Mouse (Mus musculus) spleen, adult 2 months (tissue): ENCODE results near the gene Ppp1ca.

Experiments used
- CTCF ChIP-seq: fragments of 200-500 bp; IDR thresholded peaks from 2 replicates; pipeline ENCODE4 v1.5.1; 2011; ENCODE audit warnings: mild to moderate bottlenecking, inconsistent platforms; ENCODE audit not compliant: insufficient read depth, insufficient read length, insufficient replicate concordance; ENCODE audit errors: extremely low read depth
- POLR2A ChIP-seq: fragments of 200-500 bp; IDR thresholded peaks from 2 replicates; pipeline ENCODE4 v1.6.1; 2011; ENCODE audit warnings: low read depth, low read length, inconsistent platforms

DNA sequence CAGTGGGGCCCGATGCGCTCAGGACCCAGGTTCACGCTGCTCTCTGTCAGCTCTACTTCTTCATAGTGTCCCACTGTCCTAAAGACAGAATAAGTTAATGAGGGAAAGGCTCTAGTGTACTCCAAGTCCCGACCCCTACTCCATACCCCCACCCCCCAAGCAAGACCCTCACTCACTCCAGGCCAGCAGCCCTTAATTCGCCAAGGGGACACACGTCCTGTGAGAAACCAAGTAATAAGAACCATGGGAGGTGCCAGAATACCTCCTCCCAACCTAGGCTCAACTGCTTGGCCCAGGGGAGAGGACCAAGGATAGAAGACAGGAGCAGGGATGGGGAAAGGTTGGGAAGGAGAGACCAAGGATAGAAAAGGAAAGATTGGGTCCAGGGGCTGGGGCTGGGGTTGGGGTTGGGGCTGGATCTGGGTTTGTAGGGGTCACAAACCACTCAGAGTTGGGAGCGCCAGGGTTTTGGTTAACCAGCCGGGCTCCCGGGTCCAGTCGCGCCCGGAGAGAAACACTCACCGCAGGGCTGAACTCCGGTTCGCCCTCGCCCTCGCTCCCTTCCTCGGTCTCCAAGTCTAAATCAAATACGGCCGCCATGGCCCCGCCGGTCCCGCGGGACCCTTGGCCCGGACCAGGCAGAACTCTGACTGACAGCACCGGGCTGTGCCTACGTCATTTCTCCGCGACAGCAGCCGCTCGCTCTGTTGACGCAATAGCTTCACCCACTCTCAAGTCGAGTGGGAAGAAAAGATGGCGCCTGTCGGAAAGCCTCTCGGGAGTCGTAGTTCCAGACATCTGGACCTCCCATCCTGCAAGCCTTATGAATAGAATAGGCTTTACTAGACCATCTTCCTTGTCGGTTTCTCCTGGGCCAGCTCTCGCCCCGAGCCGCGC, 29.0 kb upstream of the Ppp1ca start, which contains the start of gene Rps6kb2:
- TF ChIP-seq POLR2A (peak; percentile 13; the same call in 1 of the 2 replicates), CTCF (no peak)
